Comparison of ENCODE assay signal across 8 mouse cellular contexts in genomic region chr13:53442168-53442980, GRCm38 (mm10). TPM values are rescaled to one million over a fixed set of nuclear protein-coding genes. Genes with fewer than 3 reads are reported as not detected.
A peak's percentile ranks its signal among the peaks of the same experiment; 100 is the strongest.
DNase-seq lines count a peak whose midpoint lies in the region; ATAC-seq and TF ChIP-seq lines count a peak whose summit lies in the region.

No protein-coding gene starts in this region.

- no peak overlapping the region for H3K4me3 ChIP-seq in cortical plate, adult 2 months (ENCODE audit: insufficient read depth, low read length)
- peak overlapping the region; percentile 16 for H3K4me3 ChIP-seq in heart, embryonic 15.5 days

- no peak for ATAC-seq in heart, embryonic 15.5 days (replicated peaks; ENCODE audit: insufficient number of reproducible peaks, insufficient read depth, low FRiP score, low read depth)
- ATAC-seq in megakaryocyte progenitor cell, adult 5-6 weeks (replicated peaks; ENCODE audit: poor library complexity), result no peak

- intact Hi-C loops in left cerebral cortex, postnatal 10 days (cut with DNase I), result loop anchor here (2.0 to 10.0 kb wide), 3 partner anchors 246 to 622 kb away; no protein-coding TSS in a partner anchor

- no peaks in the 10 kb centered on the region for H3K27me3 ChIP-seq in heart, embryonic 15.5 days

- TF ChIP-seq CTCF in cortical plate, adult 2 months (IDR thresholded peaks at IDR 0.05; ENCODE audit: extremely low read depth, insufficient read depth, low read length), result peak; percentile 73

- peak overlapping the region; percentile 57 for H3K4me2 ChIP-seq in heart, embryonic 15.5 days

- H3K27ac ChIP-seq in cortical plate, adult 2 months (ENCODE audit: insufficient read depth, low read length), result no peak overlapping the region
- no peak overlapping the region for H3K27ac ChIP-seq in heart, embryonic 15.5 days

- DNase-seq in left cerebral cortex, adult 18-20 months (ENCODE audit: low spot score in 2 of 2), result peak; percentile 52 to 56
- DNase-seq in left cerebral cortex, adult 11 months (ENCODE audit: low spot score), result no peak
- peak; percentile 21 to 49 for DNase-seq in left cerebral cortex, postnatal 10 days (ENCODE audit: extremely low spot score in 1 of 2, low spot score in 2 of 2)
- peak; percentile 52 for DNase-seq in neural tube, embryonic 10.5 days (ENCODE audit: extremely low spot score, low spot score)
- no peak for DNase-seq in spleen, postnatal 4 days (ENCODE audit: low spot score in 2 of 2)

- H3K36me3 ChIP-seq in heart, embryonic 15.5 days, result no peaks in the 10 kb centered on the region

- no peaks in the 10 kb centered on the region for H3K9me3 ChIP-seq in heart, embryonic 15.5 days (replicated peaks)

- 29% methylated on average over 25 of the region's 25 CpGs for WGBS in heart, embryonic 15.5 days

- no peaks in the 10 kb centered on the region for H3K4me1 ChIP-seq in cortical plate, adult 2 months (ENCODE audit: control insufficient read depth, insufficient read depth, low read length)
- H3K4me1 ChIP-seq in heart, embryonic 15.5 days (replicated peaks), result 0 out of 2 replicates have a peak, but pooled peaks cover 7% of the 10 kb centered on the region

- no peak overlapping the region for H3K9ac ChIP-seq in heart, embryonic 15.5 days

- no peak for TF ChIP-seq POLR2A in cortical plate, adult 2 months (IDR thresholded peaks at IDR 0.05; ENCODE audit: extremely low read depth, insufficient read depth, low read length)

RNA-seq across cellular contexts. Expression of gene Msx2, which starts 30.5 kb away (rescaled TPM):
- total RNA-seq in left cerebral cortex, adult 18-20 months (2021), result under 1 TPM; 0.42 to 0.54 TPM
- 0.38 and 0.47 TPM in 2 replicates for polyA plus RNA-seq in cortical plate, adult 2 months (2012; rRNA removed)
- polyA plus RNA-seq in heart, embryonic 15.5 days (2015; fragmentation: Nextera tagmentation; extraction: Ambion mirVana), result 2.4 TPM in 2 replicates
- total RNA-seq in left cerebral cortex, postnatal 10 days (2021), result under 1 TPM; 0.30 to 0.59 TPM
- not detected in 2 replicates for total RNA-seq in megakaryocyte progenitor cell, adult 5-6 weeks (2015)
- total RNA-seq in megakaryocyte progenitor cell, adult 5-6 weeks (2017), result not detected in 2 replicates

Comparison
In these comparisons a context has a peak if more than half of its experiments do, and no peak if none do; other contexts are left out.
1. DNase-seq: peak in left cerebral cortex, adult 18-20 months (2 of 2), left cerebral cortex, postnatal 10 days (2 of 2) and neural tube, embryonic 10.5 days (single experiment); none in left cerebral cortex, adult 11 months (single experiment) and spleen, postnatal 4 days (0 of 2).